Mouse (Mus musculus) stomach, postnatal 0 days (tissue): Measurements from ENCODE around the gene Tspan7. TPM values are rescaled to one million over a fixed set of nuclear protein-coding genes. Genes with fewer than 3 reads are reported as not detected.
A peak's percentile ranks its signal among the peaks of the same experiment; 100 is the strongest.

ENCODE experiments used
- ATAC-seq: fragments of 200-750 bp; cut with Nextera tagmentation; 2 replicates; pipeline ENCODE4 v1.8.0; 2017; ENCODE audit not compliant: low FRiP score, low TSS enrichment
- DNase-seq: peaks from one replicate; pipeline ENCODE4 v3.0.0-alpha.2; 2016; ENCODE audit warnings: low spot score
- H3K27ac ChIP-seq: fragments of 300-500 bp; sonication (generic); replicated peaks from 2 replicates; pipeline ENCODE4 v1.5.1; 2014; ENCODE audit warnings: mild to moderate bottlenecking, control low read depth
- H3K27me3 ChIP-seq: fragments of 300-500 bp; sonication (generic); 2 replicates; pipeline ENCODE4 v1.6.1; 2014; ENCODE audit warnings: low read length; ENCODE audit not compliant: control insufficient read depth, insufficient read depth
- H3K36me3 ChIP-seq: fragments of 300-500 bp; sonication (generic); 2 replicates; pipeline ENCODE4 v1.6.1; 2014; ENCODE audit warnings: low read length, mixed read lengths; ENCODE audit not compliant: control insufficient read depth, insufficient read depth
- H3K4me1 ChIP-seq: fragments of 300-500 bp; sonication (generic); replicated peaks from 2 replicates; pipeline ENCODE4 v1.6.1; 2014; ENCODE audit warnings: antibody characterized with exemption; ENCODE audit not compliant: control insufficient read depth, insufficient read depth
- H3K4me2 ChIP-seq: fragments of 300-500 bp; sonication (generic); replicated peaks from 2 replicates; pipeline ENCODE4 v1.6.1; 2014; ENCODE audit warnings: low read depth, mild to moderate bottlenecking, control low read depth, moderate library complexity
- H3K4me3 ChIP-seq: fragments of 300-500 bp; sonication (generic); 2 replicates; pipeline ENCODE4 v1.5.1; 2014; ENCODE audit warnings: low read depth, low read length, control low read depth
- H3K9ac ChIP-seq: fragments of 300-500 bp; sonication (generic); 2 replicates; pipeline ENCODE4 v1.6.1; 2014; ENCODE audit warnings: mild to moderate bottlenecking, low read length, control low read depth, mixed read lengths
- H3K9me3 ChIP-seq: fragments of 300-500 bp; sonication (generic); 2 replicates; pipeline ENCODE4 v1.6.1; 2016; ENCODE audit warnings: low read length; ENCODE audit not compliant: control insufficient read depth
- CTCF ChIP-seq: IDR thresholded peaks from 2 replicates; pipeline ENCODE4 v1.5.1; 2016; ENCODE audit warnings: antibody characterized with exemption, low read depth, mild to moderate bottlenecking, moderate library complexity
- EP300 ChIP-seq: optimal IDR thresholded peaks from 2 replicates; pipeline ENCODE3; 2016; ENCODE audit warnings: antibody characterized with exemption
- WGBS: fragments of 180-500 bp; shearing (Covaris S2); extraction: QIAGEN DNeasy Blood & Tissue Kit; methylation state at CpG from one replicate; pipeline ENCODE4 v1.1.7; 2014; 5-methylcytosine and 5-hydroxymethylcytosine counted together
- polyA plus RNA-seq: library from polyadenylated mRNA; unstranded; fragments of >200 nt; fragmentation: Nextera tagmentation; extraction: Ambion mirVana; gene quantifications from 2 replicates; pipeline ENCODE4 v1.2.1, GENCODE M21; 2015

Gene Tspan7
- polyA plus RNA-seq, 1 experiment from 2014 or later: 72.6 TPM

DNA sequence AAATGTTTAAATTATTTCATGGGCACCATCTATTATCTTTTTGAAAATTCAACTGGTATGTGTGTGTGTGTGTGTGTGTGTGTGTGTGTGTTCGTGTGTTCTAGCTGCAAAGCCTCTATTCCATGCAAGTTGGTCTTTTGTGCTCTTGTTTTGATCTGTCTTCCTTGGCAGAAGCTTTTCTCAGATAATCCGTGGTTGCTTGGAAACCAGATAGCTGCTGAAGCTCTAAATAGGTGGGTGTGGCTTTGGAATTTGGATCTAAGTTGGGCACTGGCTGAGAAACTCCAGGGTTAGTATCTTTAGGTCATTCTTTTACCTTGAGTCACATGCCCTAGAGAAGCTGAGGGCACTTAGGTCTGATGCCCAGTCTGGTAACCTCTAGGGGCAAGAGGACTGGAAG is 50.5 kb downstream of the Tspan7 start:
- ATAC-seq: no peak
- 14% methylated on average over 2 of the region's 2 CpGs for WGBS
- H3K4me3 ChIP-seq: no peak overlapping the region
- H3K4me2 ChIP-seq: no peak overlapping the region
- H3K36me3 ChIP-seq: no peaks in the 10 kb centered on the region
- H3K27ac ChIP-seq: no peak overlapping the region
- H3K27me3 ChIP-seq: no peaks in the 10 kb centered on the region
- no peaks in the 10 kb centered on the region for H3K9me3 ChIP-seq
- H3K4me1 ChIP-seq: no peaks in the 10 kb centered on the region
- DNase-seq: no peak
- TF ChIP-seq EP300 (no peak), CTCF (no peak)
- H3K9ac ChIP-seq: no peak overlapping the region

DNA sequence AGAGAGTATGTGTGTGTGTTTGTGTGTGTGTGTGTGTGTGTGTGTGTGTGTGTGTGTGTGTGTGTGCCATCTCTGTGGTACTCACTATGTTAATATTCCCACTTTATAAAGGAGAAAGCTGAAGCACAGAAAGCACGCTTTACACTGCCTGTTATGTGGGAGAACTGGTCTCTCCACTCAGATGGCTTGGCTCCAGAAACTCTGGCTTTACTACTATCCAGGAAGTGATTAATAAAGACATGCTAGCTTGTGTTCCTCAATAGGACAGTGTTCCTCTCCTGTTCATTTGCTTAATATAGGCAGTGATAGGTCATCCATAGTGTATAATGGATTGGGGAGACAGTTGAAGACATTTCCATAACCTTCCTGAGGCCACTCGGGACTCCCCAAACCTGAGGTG is 54.1 kb downstream of the Tspan7 start:
- H3K27ac ChIP-seq: no peak overlapping the region
- 0 out of 2 replicates have a peak, but pooled peaks have one; percentile 38 for ATAC-seq

DNA sequence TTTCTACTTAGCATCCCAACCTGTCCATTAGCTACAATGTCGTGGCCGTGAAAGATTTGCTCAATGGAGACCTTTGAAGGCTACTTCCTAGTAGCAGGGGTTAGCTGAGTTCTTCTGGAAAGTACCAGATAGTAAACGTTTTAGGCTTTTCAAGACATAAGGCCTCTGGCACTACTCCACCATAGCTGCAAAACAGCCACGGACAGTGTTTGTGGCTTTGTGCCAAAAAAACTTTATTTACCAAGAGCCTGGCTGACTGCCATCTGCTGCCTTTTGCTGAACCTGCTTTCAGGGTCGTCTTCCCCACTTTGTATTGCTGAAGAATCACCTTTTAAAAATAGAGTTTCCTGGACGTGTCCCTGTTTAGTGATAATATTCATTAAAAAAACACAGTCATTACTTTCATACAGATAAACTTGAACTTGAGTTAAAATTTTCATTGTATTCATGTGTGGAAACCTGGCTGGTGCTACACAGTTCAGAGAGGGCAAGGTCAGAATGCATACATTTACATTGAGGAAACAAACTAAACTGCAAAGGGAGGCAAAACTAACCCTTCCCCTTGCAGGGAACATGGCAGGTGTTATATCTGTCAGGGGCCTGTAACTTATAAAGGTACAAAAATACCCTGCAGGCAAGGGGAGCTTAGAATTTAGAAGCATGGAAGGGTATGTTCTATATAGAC is 54.7 kb downstream of the Tspan7 start:
- H3K9ac ChIP-seq: no peak overlapping the region
- H3K9me3 ChIP-seq: no peaks in the 10 kb centered on the region
- H3K4me2 ChIP-seq: no peak overlapping the region
- H3K4me1 ChIP-seq: no peaks in the 10 kb centered on the region
- no peak overlapping the region for H3K27ac ChIP-seq
- DNase-seq: peak; percentile 16
- no peaks in the 10 kb centered on the region for H3K27me3 ChIP-seq
- no peak for ATAC-seq
- no peaks in the 10 kb centered on the region for H3K36me3 ChIP-seq
- no peak overlapping the region for H3K4me3 ChIP-seq
- WGBS: 23% methylated on average over 6 of the region's 6 CpGs
- TF ChIP-seq CTCF (no peak), EP300 (no peak)

More for the DNA sequence above, 54.1 kb downstream of the Tspan7 start:
- TF ChIP-seq EP300 (no peak), CTCF (no peak)
- H3K4me1 ChIP-seq: no peaks in the 10 kb centered on the region
- no peaks in the 10 kb centered on the region for H3K36me3 ChIP-seq
- H3K9ac ChIP-seq: no peak overlapping the region
- no peak overlapping the region for H3K4me2 ChIP-seq
- peak; percentile 39 for DNase-seq
- no peaks in the 10 kb centered on the region for H3K27me3 ChIP-seq
- no peaks in the 10 kb centered on the region for H3K9me3 ChIP-seq
- H3K4me3 ChIP-seq: no peak overlapping the region
- WGBS: 38% methylated on average over 2 of the region's 2 CpGs

DNA sequence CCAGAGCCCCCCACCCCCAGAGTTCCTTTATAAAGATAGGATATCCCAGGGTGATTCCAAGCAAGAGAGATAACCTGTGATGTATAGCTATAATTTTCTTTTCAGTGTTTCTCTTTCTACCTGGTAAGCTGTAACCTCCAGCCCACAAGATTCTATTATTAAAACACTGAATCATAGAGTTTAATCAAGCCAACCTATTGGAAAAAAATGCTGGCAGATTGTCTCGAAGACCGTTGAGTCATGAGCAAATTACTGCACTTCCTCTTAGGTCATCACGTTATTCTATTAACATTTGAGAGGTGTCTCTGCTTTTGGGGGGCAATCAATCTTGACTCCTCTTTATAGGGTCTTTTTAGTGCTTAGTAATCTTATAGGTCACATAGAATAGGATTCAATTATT is 61.9 kb downstream of the Tspan7 start:
- DNase-seq (no peak), ATAC-seq (no peak)
- no peak overlapping the region for H3K4me3 ChIP-seq
- whole genome bisulfite sequencing: 64% methylated on average over 3 of the region's 3 CpGs
- H3K27ac ChIP-seq: no peak overlapping the region
- no peaks in the 10 kb centered on the region for H3K36me3 ChIP-seq
- no peak overlapping the region for H3K9ac ChIP-seq
- H3K4me1 ChIP-seq: no peaks in the 10 kb centered on the region
- no peaks in the 10 kb centered on the region for H3K27me3 ChIP-seq
- H3K4me2 ChIP-seq: no peak overlapping the region
- TF ChIP-seq EP300: no peak
- TF ChIP-seq CTCF: no peak
- H3K9me3 ChIP-seq: no peaks in the 10 kb centered on the region

DNA sequence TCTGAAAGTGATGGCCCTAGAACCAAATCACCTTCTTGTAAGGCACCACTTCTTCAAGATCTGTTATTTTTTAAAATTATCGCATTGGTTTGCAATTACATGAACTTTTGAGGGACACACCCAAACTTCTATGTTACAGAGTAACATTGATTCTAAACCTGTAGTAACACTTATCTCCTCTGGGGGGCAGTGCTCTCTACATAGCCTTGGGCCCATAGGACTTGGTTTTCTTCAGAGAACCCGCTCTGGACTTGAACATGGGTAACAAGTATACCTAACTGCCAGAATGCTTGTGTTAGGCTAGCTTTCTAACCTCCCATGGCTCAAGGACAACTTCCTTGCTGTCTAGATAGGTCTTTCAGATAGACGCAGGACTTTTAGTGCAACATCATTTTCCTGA is 64.8 kb downstream of the Tspan7 start:
- no peak for TF ChIP-seq EP300
- peak; percentile 50 for TF ChIP-seq CTCF
- no peak for ATAC-seq
- Histone ChIP-seq H3K9me3 (no peaks in the 10 kb centered on the region), H3K4me3 (no peak overlapping the region), H3K27me3 (no peaks in the 10 kb centered on the region), H3K4me1 (no peaks in the 10 kb centered on the region), H3K9ac (no peak overlapping the region), H3K4me2 (no peak overlapping the region), H3K36me3 (no peaks in the 10 kb centered on the region), H3K27ac (no peak overlapping the region)
- DNase-seq: no peak
- WGBS: 78% methylated on average over 3 of the region's 3 CpGs

DNA sequence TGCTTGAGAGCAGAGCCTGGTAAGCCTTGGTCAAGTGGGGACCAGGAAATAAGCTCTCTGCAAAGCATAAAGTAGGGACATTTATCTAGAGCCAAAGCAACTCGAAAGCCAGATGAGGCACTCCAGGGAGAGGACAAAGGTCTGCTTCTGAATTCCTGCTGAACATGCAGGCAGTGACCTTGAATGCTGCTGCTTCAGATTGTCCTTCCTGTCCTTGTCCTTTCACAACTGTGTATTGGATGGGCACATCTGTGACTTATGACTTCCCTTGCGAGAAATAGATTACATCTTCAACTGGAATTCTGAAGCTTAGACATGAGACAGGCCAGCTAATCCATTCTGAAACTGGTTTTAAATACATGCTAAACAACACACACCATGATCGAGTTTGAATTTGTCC is 71.9 kb downstream of the Tspan7 start:
- ATAC-seq: no peak

More for the DNA sequence above, 71.9 kb downstream of the Tspan7 start:
- Histone ChIP-seq H3K4me2 (no peak overlapping the region), H3K9ac (no peak overlapping the region), H3K4me3 (no peak overlapping the region), H3K27me3 (no peaks in the 10 kb centered on the region), H3K4me1 (no peaks in the 10 kb centered on the region), H3K9me3 (no peaks in the 10 kb centered on the region), H3K36me3 (no peaks in the 10 kb centered on the region), H3K27ac (no peak overlapping the region)
- DNase-seq: no peak
- TF ChIP-seq CTCF (no peak), EP300 (no peak)
- WGBS: 64% methylated on average over 3 of the region's 3 CpGs
